Mouse (Mus musculus) hindbrain, embryonic 15.5 days (tissue): Measurements from ENCODE around the gene Mapk1ip1. TPM values are rescaled to one million over a fixed set of nuclear protein-coding genes. Genes with fewer than 3 reads are reported as not detected.
A peak's percentile ranks its signal among the peaks of the same experiment; 100 is the strongest.

Source experiments
- ATAC-seq: fragments of 200-750 bp; cut with Nextera tagmentation; 2 replicates; pipeline ENCODE4 v1.8.0; 2017; ENCODE audit warnings: low read depth, moderate number of reproducible peaks, moderate TSS enrichment; ENCODE audit not compliant: low FRiP score
- H3K27ac ChIP-seq: fragments of 300-500 bp; sonication (generic); replicated peaks from 2 replicates; pipeline ENCODE4 v1.5.1; 2015; ENCODE audit warnings: mild to moderate bottlenecking, inconsistent platforms
- H3K27me3 ChIP-seq: fragments of 300-500 bp; sonication (generic); 2 replicates; pipeline ENCODE4 v1.6.1; 2015; ENCODE audit warnings: control low read depth, inconsistent platforms
- H3K36me3 ChIP-seq: fragments of 300-500 bp; sonication (generic); 2 replicates; pipeline ENCODE4 v1.6.1; 2015; ENCODE audit warnings: control low read depth, inconsistent platforms
- H3K4me1 ChIP-seq: fragments of 300-500 bp; sonication (generic); replicated peaks from 2 replicates; pipeline ENCODE4 v1.6.1; 2015; ENCODE audit warnings: control low read depth, inconsistent platforms
- H3K4me2 ChIP-seq: fragments of 300-500 bp; sonication (generic); 2 replicates; pipeline ENCODE4 v1.6.1; 2015; ENCODE audit warnings: moderate library complexity, mild to moderate bottlenecking, inconsistent platforms
- H3K4me3 ChIP-seq: fragments of 300-500 bp; sonication (generic); 2 replicates; pipeline ENCODE4 v1.5.1; 2015; ENCODE audit warnings: mild to moderate bottlenecking, inconsistent platforms
- H3K9ac ChIP-seq: fragments of 300-500 bp; sonication (generic); 2 replicates; pipeline ENCODE4 v1.6.1; 2015; ENCODE audit warnings: inconsistent platforms
- H3K9me3 ChIP-seq: fragments of 300-500 bp; sonication (generic); 2 replicates; pipeline ENCODE4 v1.6.1; 2016; ENCODE audit warnings: control low read depth, inconsistent platforms
- WGBS: fragments of 180-500 bp; shearing (Covaris S2); methylation state at CpG from one replicate; pipeline ENCODE4 v1.1.7; 2015; 5-methylcytosine and 5-hydroxymethylcytosine counted together
- polyA plus RNA-seq: library from polyadenylated mRNA; unstranded; fragments of >200 nt; fragmentation: Nextera tagmentation; extraction: Ambion mirVana; gene quantifications from 2 replicates; pipeline ENCODE4 v1.2.1, GENCODE M21; 2015

Mapk1ip1 gene
- polyA plus RNA-seq: 30.0 and 33.6 TPM in 2 replicates

- Histone ChIP-seq H3K4me2 (peak within 1 kb of the TSS; percentile 83), H3K9ac (peak within 1 kb of the TSS; percentile 96), H3K4me3 (peak within 1 kb of the TSS; percentile 96), H3K36me3 (no peaks in the 10 kb centered on the region), H3K4me1 (peaks cover 71% of the 10 kb centered on the region), H3K9me3 (no peaks in the 10 kb centered on the region), H3K27me3 (no peaks in the 10 kb centered on the region), H3K27ac (peak within 1 kb of the TSS; percentile 99)
- ATAC-seq: peak; percentile 91
- under 1% methylated on average over 51 of the region's 51 CpGs for WGBS
These were observed at the start of gene Mapk1ip1, which contains the start of gene Ppp2r2d for GRCm38 (mm10) chr7:138845544-138846391. Mapk1ip1 (minus strand) TSS chr7:138846273. Ppp2r2d (plus strand) TSS chr7:138846079.

- 90% methylated on average over 13 of the region's 13 CpGs for WGBS
- no peak overlapping the region for H3K9ac ChIP-seq
These were observed 39.6 kb upstream of the Mapk1ip1 start for GRCm38 (mm10) chr7:138885365-138886289.

GRCm38 (mm10) chr7:138883724-138884123 is 37.7 kb upstream of the Mapk1ip1 start:
- Histone ChIP-seq H3K27ac (no peak overlapping the region), H3K4me3 (no peak overlapping the region), H3K4me1 (no peaks in the 10 kb centered on the region), H3K9ac (no peak overlapping the region), H3K4me2 (no peak overlapping the region), H3K36me3 (peaks cover 48% of the 10 kb centered on the region), H3K27me3 (no peaks in the 10 kb centered on the region), H3K9me3 (no peaks in the 10 kb centered on the region)
- ATAC-seq: no peak
- 87% methylated on average over 3 of the region's 3 CpGs for WGBS

More at GRCm38 (mm10) chr7:138885365-138886289, 39.6 kb upstream of the Mapk1ip1 start:
- H3K4me1 ChIP-seq: no peaks in the 10 kb centered on the region
- H3K4me2 ChIP-seq: no peak overlapping the region
- H3K27ac ChIP-seq: no peak overlapping the region
- H3K4me3 ChIP-seq: no peak overlapping the region
- ATAC-seq: no peak
- no peaks in the 10 kb centered on the region for H3K9me3 ChIP-seq
- H3K36me3 ChIP-seq: peaks cover 31% of the 10 kb centered on the region
- H3K27me3 ChIP-seq: no peaks in the 10 kb centered on the region

- Histone ChIP-seq H3K4me3 (no peak overlapping the region), H3K9me3 (no peaks in the 10 kb centered on the region), H3K36me3 (peaks cover 64% of the 10 kb centered on the region), H3K4me2 (no peak overlapping the region), H3K27ac (no peak overlapping the region), H3K9ac (no peak overlapping the region), H3K4me1 (no peaks in the 10 kb centered on the region), H3K27me3 (no peaks in the 10 kb centered on the region)
- WGBS: 77% methylated on average over 3 of the region's 3 CpGs
- no peak for ATAC-seq
These were observed 29.0 kb upstream of the Mapk1ip1 start for GRCm38 (mm10) chr7:138875031-138875430.

- peaks cover 58% of the 10 kb centered on the region for H3K36me3 ChIP-seq
- H3K4me3 ChIP-seq: no peak overlapping the region
- WGBS: 89% methylated on average over 3 of the region's 3 CpGs
- H3K9ac ChIP-seq: no peak overlapping the region
- H3K9me3 ChIP-seq: no peaks in the 10 kb centered on the region
- H3K4me1 ChIP-seq: no peaks in the 10 kb centered on the region
- H3K27ac ChIP-seq: no peak overlapping the region
- no peaks in the 10 kb centered on the region for H3K27me3 ChIP-seq
- ATAC-seq: no peak
- no peak overlapping the region for H3K4me2 ChIP-seq
These were observed 26.9 kb upstream of the Mapk1ip1 start for GRCm38 (mm10) chr7:138872956-138873355.

GRCm38 (mm10) chr7:138868316-138868715 is 22.2 kb upstream of the Mapk1ip1 start:
- Histone ChIP-seq H3K9ac (no peak overlapping the region), H3K36me3 (peaks cover 26% of the 10 kb centered on the region), H3K9me3 (no peaks in the 10 kb centered on the region), H3K4me2 (no peak overlapping the region), H3K27ac (no peak overlapping the region), H3K4me1 (0 out of 2 replicates have a peak, but pooled peaks cover 8% of the 10 kb centered on the region), H3K4me3 (no peak overlapping the region), H3K27me3 (no peaks in the 10 kb centered on the region)
- WGBS: 91% methylated on average over 4 of the region's 4 CpGs
- no peak for ATAC-seq

- ATAC-seq: no peak
- 0 out of 2 replicates have a peak, but pooled peaks cover 12% of the 10 kb centered on the region for H3K4me1 ChIP-seq
- no peaks in the 10 kb centered on the region for H3K27me3 ChIP-seq
- H3K27ac ChIP-seq: no peak overlapping the region
- no peak overlapping the region for H3K4me3 ChIP-seq
- H3K9ac ChIP-seq: no peak overlapping the region
- H3K9me3 ChIP-seq: no peaks in the 10 kb centered on the region
- peaks cover 17% of the 10 kb centered on the region for H3K36me3 ChIP-seq
- no peak overlapping the region for H3K4me2 ChIP-seq
- 79% methylated on average over 6 of the region's 6 CpGs for WGBS
These were observed 21.2 kb upstream of the Mapk1ip1 start for GRCm38 (mm10) chr7:138867286-138867685.

GRCm38 (mm10) chr7:138864776-138865175 is 18.7 kb upstream of the Mapk1ip1 start:
- no peak overlapping the region for H3K4me3 ChIP-seq
- H3K9me3 ChIP-seq: no peaks in the 10 kb centered on the region
- 100% methylated on average over 1 of the region's 1 CpGs for WGBS
- no peaks in the 10 kb centered on the region for H3K27me3 ChIP-seq
- no peak overlapping the region for H3K4me2 ChIP-seq
- ATAC-seq: no peak
- no peak overlapping the region for H3K27ac ChIP-seq
- H3K36me3 ChIP-seq: peaks cover 20% of the 10 kb centered on the region
- 0 out of 2 replicates have a peak, but pooled peaks cover 12% of the 10 kb centered on the region for H3K4me1 ChIP-seq
- H3K9ac ChIP-seq: no peak overlapping the region

- no peak overlapping the region for H3K4me3 ChIP-seq
- H3K9ac ChIP-seq: no peak overlapping the region
- no peak; the same call in 1 of the 2 replicates for ATAC-seq
- no peak overlapping the region for H3K4me2 ChIP-seq
- H3K4me1 ChIP-seq: 0 out of 2 replicates have a peak, but pooled peaks cover 12% of the 10 kb centered on the region
- WGBS: 92% methylated on average over 3 of the region's 3 CpGs
- H3K9me3 ChIP-seq: no peaks in the 10 kb centered on the region
- no peak overlapping the region for H3K27ac ChIP-seq
- H3K36me3 ChIP-seq: peaks cover 14% of the 10 kb centered on the region
- no peaks in the 10 kb centered on the region for H3K27me3 ChIP-seq
These were observed 18.0 kb upstream of the Mapk1ip1 start for GRCm38 (mm10) chr7:138863950-138864572.

- H3K4me3 ChIP-seq: no peak overlapping the region
- no peak overlapping the region for H3K4me2 ChIP-seq
- peaks cover 28% of the 10 kb centered on the region for H3K36me3 ChIP-seq
- 48% methylated on average over 2 of the region's 2 CpGs for WGBS
- no peak overlapping the region for H3K27ac ChIP-seq
- no peak overlapping the region for H3K9ac ChIP-seq
- no peak for ATAC-seq
- H3K4me1 ChIP-seq: no peaks in the 10 kb centered on the region; the same call in 1 of the 2 replicates
- H3K27me3 ChIP-seq: no peaks in the 10 kb centered on the region
- no peaks in the 10 kb centered on the region for H3K9me3 ChIP-seq
These were observed 10.6 kb upstream of the Mapk1ip1 start for GRCm38 (mm10) chr7:138856670-138857069.

- Histone ChIP-seq H3K4me3 (no peak overlapping the region), H3K4me2 (no peak overlapping the region), H3K27me3 (no peaks in the 10 kb centered on the region), H3K9ac (no peak overlapping the region), H3K36me3 (peaks cover 29% of the 10 kb centered on the region), H3K4me1 (peaks cover 13% of the 10 kb centered on the region), H3K27ac (no peak overlapping the region), H3K9me3 (no peaks in the 10 kb centered on the region)
- 88% methylated on average over 2 of the region's 2 CpGs for WGBS
- ATAC-seq: no peak
These were observed 8.1 kb upstream of the Mapk1ip1 start for GRCm38 (mm10) chr7:138854201-138854600.
